Mouse (Mus musculus): ENCODE results near the gene Ch25h. TPM values are rescaled to one million over a fixed set of nuclear protein-coding genes. Genes with fewer than 3 reads are reported as not detected.

Gene Ch25h
- total RNA-seq, 2 experiments from 2014 or later: 0.32 TPM; not detected in 1

GRCm38 (mm10) chr19:34471703-34472102 is 3.3 kb downstream of the Ch25h start:
- no peak for DNase-seq (ENCODE audit: extremely low spot score in 1 of 2, low spot score in 1 of 2)

DNA sequence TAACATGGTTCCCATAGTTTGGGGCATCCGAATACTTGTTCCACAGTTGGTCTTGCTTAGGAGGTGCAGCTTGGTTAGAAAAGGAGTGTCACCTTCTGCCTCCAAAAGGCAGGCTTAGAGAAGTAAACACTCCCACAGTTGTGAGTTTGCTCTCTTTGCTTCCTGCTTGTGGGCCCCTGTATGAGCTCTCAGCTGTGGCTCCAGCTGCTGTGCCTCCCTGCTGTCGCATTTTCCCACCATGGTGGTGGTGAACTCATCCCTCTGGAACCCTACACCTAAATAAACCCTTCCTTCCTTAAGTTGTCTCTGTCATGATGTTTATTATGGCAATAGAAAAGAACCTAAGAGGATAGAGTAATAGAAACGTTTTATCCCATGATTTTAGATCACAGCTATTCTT is 6.2 kb downstream of the Ch25h start:
- DNase-seq (ENCODE audit: extremely low spot score in 1 of 2, low spot score in 1 of 2): no peak

DNA sequence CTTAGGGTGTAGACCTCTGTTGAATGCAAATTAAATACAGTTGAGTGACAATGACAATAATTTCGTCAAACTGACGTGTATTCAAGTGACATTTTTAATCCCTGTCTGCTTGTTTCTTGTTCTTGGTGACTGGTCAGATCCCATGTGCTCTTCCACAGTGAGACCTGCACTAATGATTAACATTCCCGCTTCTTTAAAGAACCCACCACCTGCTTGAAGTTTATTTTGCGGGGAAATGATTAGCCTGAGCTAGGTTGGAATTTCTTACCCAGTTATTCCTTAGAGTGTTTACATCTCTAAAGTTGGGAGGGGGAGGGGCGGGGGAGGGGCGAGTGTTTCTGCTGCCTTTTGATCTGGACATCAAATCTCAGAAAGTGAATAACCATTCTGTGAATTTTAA is 6.7 kb downstream of the Ch25h start:
- no peak for DNase-seq (ENCODE audit: extremely low spot score in 1 of 2, low spot score in 1 of 2)

DNA sequence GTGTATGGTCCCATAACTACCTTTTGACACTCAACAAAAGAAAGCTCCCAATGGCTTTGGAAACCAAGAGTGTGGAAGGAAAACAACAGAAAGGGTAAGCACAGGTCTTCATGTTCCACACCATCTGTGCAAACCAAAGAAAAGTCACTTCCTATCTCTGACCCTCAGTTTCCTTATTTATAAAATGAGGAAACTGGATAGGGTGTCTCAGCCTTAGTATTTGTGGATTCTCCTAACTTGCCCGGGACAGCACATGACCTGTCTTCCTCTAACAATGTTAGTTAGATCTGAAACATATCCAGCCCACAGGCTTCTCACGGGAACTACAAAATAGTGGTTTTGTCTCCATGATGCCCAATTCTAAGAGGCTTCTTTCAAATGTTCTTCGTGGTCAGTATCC is 10.5 kb downstream of the Ch25h start:
- no peak for DNase-seq (ENCODE audit: extremely low spot score in 1 of 2, low spot score in 1 of 2)

DNA sequence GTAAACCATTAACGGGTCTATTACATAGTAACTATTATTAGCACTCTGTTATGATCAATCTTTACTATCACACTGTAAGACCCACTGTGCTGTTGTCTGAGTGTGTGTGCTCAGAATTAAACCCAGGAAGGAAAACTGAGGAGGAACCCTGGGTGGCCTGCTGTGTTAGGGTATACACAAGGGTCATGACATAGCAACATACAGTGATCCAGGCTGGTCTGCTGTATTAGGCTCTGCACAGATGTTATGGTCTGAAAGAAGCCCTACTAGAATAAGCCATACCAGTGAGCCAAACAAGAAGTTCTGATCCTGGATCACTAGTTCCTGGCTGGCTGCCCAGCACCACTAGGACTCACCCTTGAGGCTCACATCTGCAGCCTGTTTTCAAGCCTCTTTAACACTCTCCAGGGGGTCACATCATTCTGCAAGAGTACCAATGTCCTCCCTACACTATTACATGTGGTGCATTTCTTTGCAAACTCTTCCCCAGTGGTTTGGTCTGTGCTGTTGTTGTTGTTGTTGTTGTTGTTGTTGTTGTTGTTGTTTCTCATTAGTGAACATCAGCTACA is 13.4 kb downstream of the Ch25h start:
- DNase-seq (ENCODE audit: extremely low spot score in 1 of 2, low spot score in 1 of 2): no peak

DNA sequence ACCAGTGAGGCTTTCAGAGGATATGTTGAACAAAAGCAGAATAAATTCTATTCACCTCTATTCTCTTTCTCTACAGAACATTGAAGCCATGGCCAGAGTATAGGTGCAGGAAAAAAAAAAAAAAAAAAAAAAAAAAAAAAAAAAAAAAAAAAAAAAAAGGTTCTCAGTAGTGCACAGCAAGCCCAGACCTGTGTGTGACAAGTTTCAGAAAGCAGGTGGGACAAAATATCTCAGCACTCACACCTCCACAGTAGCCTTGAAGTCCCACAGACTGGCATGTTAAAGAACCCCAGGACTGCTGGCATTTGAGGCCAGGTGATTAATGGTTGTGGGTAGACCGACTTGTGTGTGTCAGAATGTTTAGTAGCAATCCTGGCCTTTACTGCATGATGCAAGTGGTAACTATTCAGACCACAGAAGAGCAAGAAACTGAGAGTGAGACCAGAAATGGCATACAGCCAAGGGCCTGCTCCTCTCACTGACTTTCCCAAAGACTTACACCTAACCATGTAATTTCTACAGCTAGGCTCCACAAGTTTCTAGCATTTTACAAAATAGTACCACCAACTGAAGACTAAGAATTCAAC is 24.1 kb downstream of the Ch25h start:
- DNase-seq (ENCODE audit: extremely low spot score in 1 of 2, low spot score in 1 of 2): no peak

DNA sequence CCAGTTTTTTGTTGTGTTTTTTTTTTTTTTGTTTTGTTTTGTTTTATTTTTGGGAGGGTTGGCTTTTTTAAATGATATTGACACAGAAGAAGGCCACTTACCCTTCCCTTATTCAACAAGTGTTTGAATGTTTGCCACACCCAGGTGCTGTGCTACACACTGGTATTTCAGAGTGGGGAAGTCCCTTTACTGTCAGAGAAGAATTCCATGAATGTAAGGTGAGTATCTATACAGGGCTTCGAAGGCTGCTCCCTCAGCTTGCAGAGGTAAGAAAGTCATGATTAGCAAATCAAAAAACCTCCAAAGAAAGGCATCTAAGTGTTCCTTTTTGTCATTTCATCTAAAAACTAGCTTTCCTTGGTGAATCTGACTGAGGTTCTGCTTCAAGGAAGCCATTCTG is 26.1 kb downstream of the Ch25h start:
- DNase-seq (ENCODE audit: extremely low spot score in 1 of 2, low spot score in 1 of 2): no peak

GRCm38 (mm10) chr19:34445410-34446012 is 29.5 kb downstream of the Ch25h start:
- DNase-seq (ENCODE audit: extremely low spot score in 1 of 2, low spot score in 1 of 2): no peak

- no peak for DNase-seq (ENCODE audit: extremely low spot score in 1 of 2, low spot score in 1 of 2)
These were observed 30.2 kb downstream of the Ch25h start for GRCm38 (mm10) chr19:34444785-34445184.

DNA sequence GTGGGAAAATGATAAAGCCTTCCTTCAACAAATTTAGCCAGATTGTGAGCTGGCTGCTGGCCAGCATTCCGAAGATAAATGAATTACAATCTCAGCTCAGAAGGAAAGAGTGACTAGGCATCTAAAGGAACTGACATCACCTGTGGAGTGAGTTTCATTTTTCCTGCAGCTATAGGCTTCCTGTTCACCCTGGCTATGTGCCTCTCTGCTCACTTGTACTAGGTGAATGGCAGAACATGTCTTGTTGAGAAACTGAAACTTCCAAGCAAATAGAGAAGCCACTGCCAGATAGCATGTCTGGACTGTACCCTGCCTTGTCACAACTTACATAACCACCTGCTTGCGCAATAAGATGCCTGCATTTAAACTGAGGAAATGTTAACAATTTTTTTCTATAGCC is 33.0 kb downstream of the Ch25h start:
- peak in 1 of 2 experiments; percentile 5 for DNase-seq (ENCODE audit: extremely low spot score in 1 of 2, low spot score in 1 of 2)

GRCm38 (mm10) chr19:34435197-34435611 is 39.8 kb downstream of the Ch25h start:
- no peak for DNase-seq (ENCODE audit: extremely low spot score in 1 of 2, low spot score in 1 of 2)

GRCm38 (mm10) chr19:34431314-34431713 is 43.6 kb downstream of the Ch25h start:
- DNase-seq (ENCODE audit: extremely low spot score in 1 of 2, low spot score in 1 of 2): no peak

- DNase-seq (ENCODE audit: extremely low spot score in 1 of 2, low spot score in 1 of 2): no peak
These were observed 51.1 kb downstream of the Ch25h start for GRCm38 (mm10) chr19:34423783-34424335.

Other genes with a start within 250 kb of the Ch25h start
- gene Acta2, start 219.6 kb downstream of the Ch25h start, total RNA-seq (2021): 10 to 100 TPM; 14.5 to 16.3 TPM
- gene Fas, start 184.5 kb downstream of the Ch25h start, total RNA-seq (2021): 1 to 10 TPM in 1 of 2 experiments, under 1 TPM in 1; 0.61 to 2.0 TPM
- 10 to 100 TPM; 16.9 to 19.8 TPM for gene Lipa, start 52.3 kb upstream of the Ch25h start, total RNA-seq (2021)
- 1 to 10 TPM; 4.5 to 4.6 TPM for gene Ifit2, start 75.5 kb upstream of the Ch25h start, total RNA-seq (2021)
- 1 to 10 TPM; 1.3 to 2.1 TPM for gene Ifit3, start 108.4 kb upstream of the Ch25h start, total RNA-seq (2021)
- gene Ifit1bl1, start 126.8 kb upstream of the Ch25h start, total RNA-seq (2021): 1 to 10 TPM; 1.1 to 1.6 TPM
- gene Ifit3b, start 132.8 kb upstream of the Ch25h start, total RNA-seq (2021): 1 to 10 TPM in 1 of 2 experiments, under 1 TPM in 1; 0.54 to 1.2 TPM
- under 1 TPM; 0.19 to 0.37 TPM for gene Ifit1bl2, start 165.6 kb upstream of the Ch25h start, total RNA-seq (2021)
- gene Ifit1, start 165.7 kb upstream of the Ch25h start, total RNA-seq (2021): under 1 TPM; 0.42 to 0.49 TPM